Mouse (Mus musculus) embryonic facial prominence, embryonic 11.5 days (tissue): ENCODE results near the gene 4930548H24Rik. TPM values are rescaled to one million over a fixed set of nuclear protein-coding genes. Genes with fewer than 3 reads are reported as not detected.

Source experiments
- ATAC-seq: fragments of 200-750 bp; cut with Nextera tagmentation; replicated peaks from 2 replicates; pipeline ENCODE4 v1.8.0; 2017; ENCODE audit warnings: low read depth; ENCODE audit not compliant: insufficient number of reproducible peaks, low FRiP score, low TSS enrichment
- DNase-seq: peaks from one replicate; pipeline ENCODE4 v3.0.0-alpha.2; 2015; ENCODE audit warnings: low spot score
- H3K27ac ChIP-seq: fragments of 300-500 bp; sonication (generic); replicated peaks from 2 replicates; pipeline ENCODE4 v1.5.1; 2014; ENCODE audit warnings: mild to moderate bottlenecking, low read depth, low read length, control low read depth
- H3K27me3 ChIP-seq: fragments of 300-500 bp; sonication (generic); 2 replicates; pipeline ENCODE4 v1.6.1; 2014; ENCODE audit warnings: mild to moderate bottlenecking, low read length, moderate library complexity, mixed read lengths; ENCODE audit not compliant: control insufficient read depth, insufficient read depth
- H3K36me3 ChIP-seq: fragments of 300-500 bp; sonication (generic); replicated peaks from 2 replicates; pipeline ENCODE4 v1.6.1; 2014; ENCODE audit warnings: low read depth, mild to moderate bottlenecking, low read length, moderate library complexity, mixed read lengths; ENCODE audit not compliant: control insufficient read depth, insufficient read depth
- H3K4me1 ChIP-seq: fragments of 300-500 bp; sonication (generic); 2 replicates; pipeline ENCODE4 v1.6.1; 2014; ENCODE audit warnings: low read length, mixed read lengths; ENCODE audit not compliant: control insufficient read depth, insufficient read depth
- H3K4me2 ChIP-seq: fragments of 300-500 bp; sonication (generic); 2 replicates; pipeline ENCODE4 v1.6.1; 2014; ENCODE audit warnings: low read depth, mild to moderate bottlenecking, control low read depth, low read length, moderate library complexity
- H3K4me3 ChIP-seq: fragments of 300-500 bp; sonication (generic); 2 replicates; pipeline ENCODE4 v1.5.1; 2014; ENCODE audit warnings: low read depth, low read length, control low read depth
- H3K9ac ChIP-seq: fragments of 300-500 bp; sonication (generic); replicated peaks from 2 replicates; pipeline ENCODE4 v1.6.1; 2014; ENCODE audit warnings: mild to moderate bottlenecking, control low read depth, low read length
- H3K9me3 ChIP-seq: fragments of 300-500 bp; sonication (generic); replicated peaks from 2 replicates; pipeline ENCODE4 v1.6.1; 2016; ENCODE audit warnings: mild to moderate bottlenecking, low read length, inconsistent platforms, mixed read lengths; ENCODE audit not compliant: control insufficient read depth
- WGBS: fragments of 180-500 bp; shearing (Covaris S2); extraction: QIAGEN DNeasy Blood & Tissue Kit; methylation state at CpG from one replicate; pipeline ENCODE4 v1.1.7; 2014; 5-methylcytosine and 5-hydroxymethylcytosine counted together
- polyA plus RNA-seq: library from polyadenylated mRNA; unstranded; fragments of >200 nt; fragmentation: Nextera tagmentation; extraction: Ambion mirVana; gene quantifications from 2 replicates; pipeline ENCODE4 v1.2.1, GENCODE M21; 2014

4930548H24Rik gene
- polyA plus RNA-seq = not detected in 2 replicates

- no peaks in the 10 kb centered on the region for H3K4me1 ChIP-seq
- no peak within 1 kb of the TSS for H3K9ac ChIP-seq
- H3K27me3 ChIP-seq = no peaks in the 10 kb centered on the region
- H3K4me3 ChIP-seq = no peak within 1 kb of the TSS
- 94% methylated on average over 3 of the region's 3 CpGs for WGBS
- H3K27ac ChIP-seq = no peak within 1 kb of the TSS
- no peaks in the 10 kb centered on the region for H3K36me3 ChIP-seq
- H3K4me2 ChIP-seq = no peak within 1 kb of the TSS
- ATAC-seq (no peak), DNase-seq (no peak)
- no peaks in the 10 kb centered on the region for H3K9me3 ChIP-seq
Observed at GRCm38 (mm10) chr5:31485440-31485839, at the start of gene 4930548H24Rik. Gene 4930548H24Rik (plus strand): TSS chr5:31485740.

GRCm38 (mm10) chr5:31451336-31451735 lies 34.2 kb upstream of the 4930548H24Rik start:
- WGBS = 90% methylated on average over 2 of the region's 2 CpGs
- Histone ChIP-seq H3K27ac (no peak overlapping the region), H3K36me3 (no peaks in the 10 kb centered on the region), H3K4me3 (no peak overlapping the region), H3K4me1 (no peaks in the 10 kb centered on the region), H3K4me2 (no peak overlapping the region), H3K27me3 (no peaks in the 10 kb centered on the region), H3K9ac (no peak overlapping the region), H3K9me3 (no peaks in the 10 kb centered on the region)
- no peak for ATAC-seq
- no peak for DNase-seq

- H3K9me3 ChIP-seq = no peaks in the 10 kb centered on the region
- no peaks in the 10 kb centered on the region for H3K36me3 ChIP-seq
- DNase-seq (peak; percentile 98), ATAC-seq (peak; percentile 99)
- no peaks in the 10 kb centered on the region for H3K27me3 ChIP-seq
- no peak within 1 kb of the TSS for H3K27ac ChIP-seq
- 6% methylated on average over 23 of the region's 23 CpGs for WGBS
- H3K9ac ChIP-seq = peak within 1 kb of the TSS; percentile 67
- no peaks in the 10 kb centered on the region for H3K4me1 ChIP-seq
- peak within 1 kb of the TSS; percentile 73 for H3K4me2 ChIP-seq
- H3K4me3 ChIP-seq = peak within 1 kb of the TSS; percentile 33
Observed at GRCm38 (mm10) chr5:31451878-31452561, 33.5 kb upstream of the 4930548H24Rik start, which contains the start of gene Zfp512. Gene Zfp512 (plus strand): TSS chr5:31452431.

GRCm38 (mm10) chr5:31452562-31452878 lies 33.0 kb upstream of the 4930548H24Rik start:
- H3K4me2 ChIP-seq = peak overlapping the region; percentile 73; the same call in 1 of the 2 replicates
- H3K36me3 ChIP-seq = no peaks in the 10 kb centered on the region
- peak overlapping the region; percentile 43 for H3K9ac ChIP-seq
- H3K4me3 ChIP-seq = peak overlapping the region; percentile 33
- no peaks in the 10 kb centered on the region for H3K27me3 ChIP-seq
- no peaks in the 10 kb centered on the region for H3K9me3 ChIP-seq
- no peak overlapping the region for H3K27ac ChIP-seq
- 0% methylated on average over 11 of the region's 11 CpGs for WGBS
- DNase-seq (no peak), ATAC-seq (no peak)
- no peaks in the 10 kb centered on the region for H3K4me1 ChIP-seq

GRCm38 (mm10) chr5:31452886-31453410 lies 32.6 kb upstream of the 4930548H24Rik start:
- Histone ChIP-seq H3K9me3 (no peaks in the 10 kb centered on the region), H3K36me3 (no peaks in the 10 kb centered on the region), H3K4me3 (peak overlapping the region; percentile 33), H3K4me1 (no peaks in the 10 kb centered on the region), H3K4me2 (peak overlapping the region; percentile 73), H3K9ac (peak overlapping the region; percentile 67), H3K27me3 (no peaks in the 10 kb centered on the region), H3K27ac (no peak overlapping the region)
- DNase-seq (peak; percentile 2), ATAC-seq (no peak)
- WGBS = 16% methylated on average over 7 of the region's 7 CpGs

GRCm38 (mm10) chr5:31467798-31468197 lies 17.7 kb upstream of the 4930548H24Rik start:
- 90% methylated on average over 3 of the region's 3 CpGs for WGBS
- no peak overlapping the region for H3K4me2 ChIP-seq
- H3K9me3 ChIP-seq = no peaks in the 10 kb centered on the region; the same call in 1 of the 2 replicates
- no peak for DNase-seq
- H3K4me3 ChIP-seq = no peak overlapping the region
- no peaks in the 10 kb centered on the region for H3K27me3 ChIP-seq
- H3K36me3 ChIP-seq = peaks cover 5% of the 10 kb centered on the region
- H3K4me1 ChIP-seq = no peaks in the 10 kb centered on the region
- no peak overlapping the region for H3K9ac ChIP-seq
- no peak overlapping the region for H3K27ac ChIP-seq
- ATAC-seq = no peak

- Histone ChIP-seq H3K9me3 (no peaks in the 10 kb centered on the region; the same call in 1 of the 2 replicates), H3K36me3 (peaks cover 12% of the 10 kb centered on the region), H3K27ac (no peak overlapping the region), H3K4me3 (no peak overlapping the region), H3K27me3 (no peaks in the 10 kb centered on the region), H3K4me1 (no peaks in the 10 kb centered on the region), H3K9ac (no peak overlapping the region), H3K4me2 (no peak overlapping the region)
- ATAC-seq = no peak
- 90% methylated on average over 6 of the region's 6 CpGs for WGBS
- no peak for DNase-seq
Observed at GRCm38 (mm10) chr5:31469711-31470110, 15.8 kb upstream of the 4930548H24Rik start.

- H3K4me3 ChIP-seq = no peak overlapping the region
- peak; percentile 69 for DNase-seq
- H3K4me2 ChIP-seq = no peak overlapping the region
- H3K36me3 ChIP-seq = peaks cover 12% of the 10 kb centered on the region
- H3K27me3 ChIP-seq = no peaks in the 10 kb centered on the region
- H3K9me3 ChIP-seq = no peaks in the 10 kb centered on the region; the same call in 1 of the 2 replicates
- no peak overlapping the region for H3K9ac ChIP-seq
- no peaks in the 10 kb centered on the region for H3K4me1 ChIP-seq
- ATAC-seq = no peak
- 66% methylated on average over 7 of the region's 7 CpGs for WGBS
- no peak overlapping the region for H3K27ac ChIP-seq
Observed at GRCm38 (mm10) chr5:31470334-31470733, 15.2 kb upstream of the 4930548H24Rik start.
